Mouse (Mus musculus) lung, postnatal 4 days (tissue): Measurements from ENCODE around the gene Cops9.

Source experiments
- DNase-seq, 2 experiments: peaks; one replicate each; pipeline ENCODE4 v3.0.0; 2021

The Cops9 gene

DNA sequence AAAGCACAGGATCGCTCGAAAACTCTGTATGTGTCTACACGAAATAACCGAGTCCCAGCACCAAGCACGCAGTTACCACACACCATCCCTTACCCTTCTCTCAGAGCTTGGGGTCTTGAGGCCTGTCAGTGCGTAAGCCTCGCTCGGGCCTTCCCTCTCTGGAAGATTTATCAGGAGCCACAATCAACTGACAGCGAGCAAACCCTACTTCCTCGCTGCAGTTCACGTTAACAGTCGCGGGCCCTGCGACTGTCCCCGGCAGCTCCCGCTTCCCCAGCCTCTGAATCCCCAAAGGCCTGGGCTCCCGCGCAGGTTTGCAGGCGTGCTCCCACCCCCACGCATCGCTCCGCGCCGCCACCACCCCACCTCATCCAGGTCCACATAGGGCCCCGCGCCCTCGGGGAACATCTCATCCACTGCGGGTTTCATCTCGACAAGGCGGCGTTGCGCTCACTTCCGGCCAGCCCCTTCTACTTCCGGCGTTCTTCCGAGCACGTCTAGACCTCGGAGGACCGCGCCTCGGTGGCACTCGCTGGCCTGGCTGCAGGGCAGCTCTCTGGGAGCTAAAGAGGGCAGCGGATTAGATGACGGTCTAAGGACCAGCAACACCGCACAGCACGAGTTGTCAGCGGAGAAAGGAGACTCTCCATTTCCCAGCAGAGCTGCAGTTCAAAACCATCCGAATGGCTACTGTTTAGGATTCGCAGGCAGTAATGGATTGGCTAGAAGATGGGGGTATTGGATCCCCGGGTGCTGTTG is at the start of gene Cops9:
TSS of gene Cops9 (minus strand) at position 472 of the 759 bp plus-strand sequence.
- DNase-seq: peak; percentile 92

DNA sequence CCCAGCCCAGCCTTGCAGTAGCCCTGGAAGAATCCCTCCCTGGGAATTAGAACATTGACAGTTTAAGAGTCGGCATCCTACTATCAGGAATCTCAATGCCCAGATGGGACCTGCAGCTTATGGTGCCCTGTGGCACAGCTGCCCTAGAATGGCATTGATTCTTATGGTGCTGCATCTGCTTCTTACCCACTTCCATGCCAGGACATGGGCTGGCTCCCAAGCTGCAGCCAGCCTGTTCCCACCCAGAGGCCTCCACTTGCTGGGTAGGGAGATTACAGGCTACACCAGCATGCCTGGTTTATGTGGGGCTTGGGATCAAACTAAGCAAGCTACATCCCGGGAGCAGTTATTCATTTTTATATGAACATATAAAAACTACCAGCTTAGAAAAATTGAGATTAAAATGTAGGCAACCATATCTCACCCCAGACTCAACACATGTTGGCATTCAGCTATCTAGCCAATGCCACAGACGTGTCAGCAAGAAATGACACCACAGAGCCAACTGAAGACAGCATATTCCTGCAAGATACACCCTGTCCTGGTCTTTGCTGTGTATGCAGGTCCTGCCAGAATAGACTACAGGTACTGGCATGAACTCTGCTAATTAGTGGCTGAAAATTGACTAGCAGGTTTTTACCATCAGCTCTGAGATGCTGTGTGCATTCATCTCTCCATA is 49.5 kb upstream of the Cops9 start:
- DNase-seq: no peak

DNA sequence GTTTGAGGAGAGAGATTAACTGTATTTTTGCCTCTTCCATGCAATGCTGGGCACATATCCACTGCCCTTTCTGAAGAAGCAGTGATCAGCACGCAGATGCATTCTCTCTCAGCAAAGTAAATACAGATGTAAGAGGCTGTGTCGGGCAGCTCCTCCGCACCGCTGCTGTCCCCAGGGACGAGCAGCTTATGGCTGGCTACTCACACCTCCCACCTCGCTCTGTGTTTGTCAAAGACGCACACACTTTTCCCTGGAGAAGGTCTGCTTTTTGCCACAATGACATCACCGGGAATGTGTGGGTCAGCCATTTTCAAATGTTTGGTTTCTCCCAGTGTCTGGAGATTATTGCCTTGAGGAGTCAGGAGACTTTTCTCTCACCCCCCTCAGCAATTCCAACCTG is 45.2 kb upstream of the Cops9 start:
- no peak for DNase-seq

GRCm38 (mm10) chr1:92683151-92683550 is 41.4 kb upstream of the Cops9 start:
- DNase-seq: no peak

DNA sequence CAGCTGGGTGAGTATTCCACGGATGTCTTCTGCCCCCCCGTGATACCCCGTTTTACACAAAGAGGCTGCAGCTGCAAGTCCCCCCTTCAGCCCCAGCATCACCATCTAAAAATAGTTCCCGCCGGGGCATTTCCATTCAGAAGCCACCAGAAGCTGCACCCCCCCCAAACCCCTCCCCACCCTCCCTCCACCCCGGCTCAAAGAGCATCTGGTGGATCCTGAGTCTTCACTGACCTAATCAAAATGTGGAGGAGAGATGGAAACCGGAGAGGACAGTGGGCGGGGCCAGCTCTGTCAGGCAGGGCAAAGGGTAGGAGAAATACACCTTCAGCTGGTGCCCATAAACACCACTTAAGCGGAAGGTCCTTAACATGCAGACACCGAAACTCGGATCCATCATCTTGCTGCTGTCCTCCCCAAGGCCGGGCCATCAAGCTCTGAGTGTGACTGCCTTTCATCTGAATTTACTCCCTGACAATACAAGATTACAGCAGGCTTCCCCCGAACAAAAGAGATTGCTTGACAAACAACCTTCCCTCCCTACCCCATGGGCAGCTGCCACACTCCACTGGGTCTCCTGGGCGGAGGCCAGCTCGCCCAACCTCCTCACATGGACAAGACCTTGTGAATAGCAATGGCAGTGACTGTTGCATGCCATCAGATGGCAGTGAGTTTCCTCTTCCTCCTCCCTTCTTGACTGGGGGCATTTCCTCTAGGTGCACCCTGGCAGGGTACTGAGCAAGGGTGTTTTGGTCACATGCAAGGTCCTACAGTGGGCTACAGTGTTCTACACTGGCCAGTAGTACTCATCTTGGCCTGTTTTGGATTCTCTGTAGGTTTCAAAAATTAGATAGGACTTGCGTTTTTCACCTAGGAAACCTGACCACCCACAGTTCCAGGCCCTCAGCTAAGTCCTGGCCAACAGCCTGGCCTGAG is 39.2 kb upstream of the Cops9 start:
- DNase-seq: no peak

DNA sequence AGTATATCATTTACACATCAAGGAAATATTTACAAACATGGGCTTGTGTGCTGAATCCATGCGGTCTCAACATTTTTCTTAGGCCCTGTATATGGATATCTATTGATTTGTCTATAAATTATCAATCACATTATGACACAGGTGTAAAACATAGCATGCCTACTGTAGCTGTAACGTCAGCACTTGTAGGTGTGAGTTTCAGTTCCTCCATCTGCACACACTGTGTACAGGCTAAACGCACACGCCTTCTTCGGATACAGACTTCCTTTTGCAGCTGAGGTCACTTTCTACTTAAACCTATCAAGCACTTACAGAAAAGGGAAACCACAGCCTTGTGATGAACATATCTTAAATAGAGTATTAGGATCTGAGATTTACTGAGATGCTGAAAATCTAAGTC is 37.0 kb upstream of the Cops9 start:
- no peak for DNase-seq

GRCm38 (mm10) chr1:92676676-92676975 is 34.8 kb upstream of the Cops9 start:
- DNase-seq: no peak

GRCm38 (mm10) chr1:92675932-92676675 is 34.3 kb upstream of the Cops9 start:
- DNase-seq: peak; percentile 24 to 54

DNA sequence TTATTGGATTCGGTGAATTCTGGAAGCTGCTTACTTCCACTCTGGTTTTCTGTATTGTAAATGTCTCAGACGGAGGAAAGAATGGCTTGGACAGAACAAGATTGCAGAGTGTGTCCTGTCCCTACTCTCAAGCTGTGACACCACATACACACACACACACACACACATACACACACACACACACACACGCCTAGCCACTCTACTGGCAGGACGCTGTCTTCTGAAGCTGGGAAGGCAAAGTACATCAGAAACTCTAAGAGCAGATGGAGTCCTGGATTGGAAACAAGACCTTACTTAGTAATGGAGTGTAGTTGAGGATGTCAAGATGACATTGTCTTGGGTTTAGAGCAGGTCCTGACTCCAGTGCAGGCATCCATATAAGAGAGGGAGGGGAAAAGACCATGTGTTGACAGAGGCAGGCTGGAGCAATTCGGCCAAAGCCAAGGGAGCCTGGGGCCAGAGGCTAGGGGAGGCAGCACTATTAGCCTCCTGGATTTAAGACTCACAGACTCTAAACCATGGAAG is 31.5 kb upstream of the Cops9 start:
- peak; percentile 13 to 67 for DNase-seq

DNA sequence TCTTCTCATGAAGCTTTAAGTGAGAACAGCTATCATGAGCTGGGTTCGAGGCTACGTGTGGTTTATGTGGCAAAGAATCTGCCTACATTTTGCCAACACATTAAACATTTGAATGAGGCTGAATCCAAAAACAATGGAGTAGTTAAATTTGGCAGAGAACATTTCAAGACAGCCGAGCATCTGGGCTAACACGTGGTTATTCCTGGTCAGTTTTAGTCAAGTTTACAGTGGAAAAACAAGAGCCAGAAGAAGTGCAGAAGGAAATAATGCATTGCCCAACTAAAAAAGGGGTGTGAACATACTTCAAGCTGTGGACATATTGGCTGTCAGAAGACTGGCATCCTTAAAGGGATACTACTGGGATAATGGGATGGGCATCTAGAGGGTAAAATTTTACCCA is 29.5 kb upstream of the Cops9 start:
- DNase-seq: no peak

GRCm38 (mm10) chr1:92669430-92669829 is 27.6 kb upstream of the Cops9 start:
- no peak for DNase-seq

- DNase-seq: no peak
These were observed 25.3 kb upstream of the Cops9 start for GRCm38 (mm10) chr1:92667106-92667505.

- DNase-seq: no peak
These were observed 17.6 kb upstream of the Cops9 start for GRCm38 (mm10) chr1:92659392-92659791.

DNA sequence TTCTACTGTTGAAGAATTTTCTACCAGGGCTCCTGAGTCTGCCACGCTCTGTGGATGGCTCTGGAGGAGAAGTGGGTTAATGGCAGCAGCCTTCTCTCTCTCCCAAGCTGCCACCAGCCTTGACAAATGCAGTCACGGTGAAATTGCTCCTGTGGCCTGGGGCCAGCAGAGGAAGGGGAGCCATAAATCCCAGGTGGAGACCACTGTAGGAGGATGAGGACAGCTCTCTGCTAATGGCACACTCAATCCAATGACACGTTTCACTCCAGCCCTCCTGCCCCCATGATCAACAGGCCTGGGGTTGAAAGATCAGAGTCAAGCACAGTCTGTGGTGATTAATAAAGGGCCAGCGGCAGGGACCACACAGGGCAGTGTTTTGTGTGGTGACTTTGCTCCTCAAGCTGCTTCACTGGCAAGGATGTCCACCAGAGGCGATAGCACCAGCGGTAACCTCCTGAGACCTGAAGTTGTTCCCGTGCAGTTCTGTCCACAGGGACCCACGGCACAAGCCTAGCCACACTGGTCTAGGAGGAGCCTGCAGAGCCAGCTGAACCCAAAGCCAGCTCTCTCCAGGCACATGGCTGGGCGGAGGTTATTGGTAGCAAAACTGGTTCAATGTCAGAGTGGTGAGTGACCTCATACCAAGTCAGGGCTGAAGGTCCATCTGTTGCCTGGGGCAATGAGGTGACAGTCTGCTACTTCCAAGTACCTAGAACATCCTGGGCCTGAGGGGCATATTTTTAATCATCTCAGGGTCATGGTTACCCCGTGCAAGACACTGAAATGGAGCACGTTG is 15.4 kb upstream of the Cops9 start:
- no peak for DNase-seq

GRCm38 (mm10) chr1:92654676-92655075 is 12.9 kb upstream of the Cops9 start:
- DNase-seq: peak in 1 of 2 experiments; percentile 16

DNA sequence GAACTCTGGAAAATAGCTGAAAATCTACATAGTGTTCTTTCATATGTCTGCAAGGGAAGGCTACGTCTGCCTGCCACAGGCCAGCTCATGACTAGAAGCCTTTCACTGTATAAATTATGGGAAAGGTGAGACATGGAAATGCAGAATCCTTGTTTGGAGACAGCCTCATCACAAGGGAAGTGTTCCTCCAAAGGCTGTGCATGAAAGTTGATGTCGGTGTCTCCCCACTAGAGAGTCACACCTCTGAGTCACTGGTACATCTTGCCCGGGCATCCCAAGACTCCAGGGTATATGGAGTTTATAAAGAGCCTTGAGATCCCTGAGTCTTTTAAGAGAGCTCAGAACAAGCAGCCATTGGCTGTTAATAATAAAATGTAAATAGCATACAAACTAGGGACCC is 11.4 kb upstream of the Cops9 start:
- peak in 1 of 2 experiments; percentile 1 for DNase-seq

- peak in 1 of 2 experiments; percentile 14 for DNase-seq
These were observed 9.7 kb upstream of the Cops9 start for GRCm38 (mm10) chr1:92651467-92651866.

GRCm38 (mm10) chr1:92648673-92649072 is 6.9 kb upstream of the Cops9 start, which contains the start of gene Otos:
TSS of gene Otos (minus strand) at chr1:92648841.
- DNase-seq: peak; percentile 76 to 78

- DNase-seq: no peak
These were observed 6.4 kb upstream of the Cops9 start for GRCm38 (mm10) chr1:92648197-92648596.

DNA sequence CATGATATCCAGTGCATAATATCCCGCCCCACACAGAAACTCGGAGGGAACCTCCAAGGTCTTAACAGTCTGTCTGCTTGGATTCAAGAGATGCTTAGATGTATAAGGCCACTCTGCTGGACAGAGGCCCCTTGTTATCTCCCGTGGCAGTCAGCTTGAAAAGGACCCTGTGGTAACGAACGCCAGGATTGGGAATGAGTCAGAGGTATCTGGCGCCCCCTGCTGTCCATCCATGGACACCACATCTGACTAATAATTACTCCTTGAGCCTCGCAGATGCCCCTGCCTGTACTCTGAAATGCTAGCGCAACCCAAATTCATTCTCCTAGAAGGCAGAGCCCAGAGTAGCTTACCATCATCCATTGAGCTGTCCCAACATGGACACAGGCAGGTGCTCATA is 6.0 kb upstream of the Cops9 start:
- peak; percentile 58 to 74 for DNase-seq

DNA sequence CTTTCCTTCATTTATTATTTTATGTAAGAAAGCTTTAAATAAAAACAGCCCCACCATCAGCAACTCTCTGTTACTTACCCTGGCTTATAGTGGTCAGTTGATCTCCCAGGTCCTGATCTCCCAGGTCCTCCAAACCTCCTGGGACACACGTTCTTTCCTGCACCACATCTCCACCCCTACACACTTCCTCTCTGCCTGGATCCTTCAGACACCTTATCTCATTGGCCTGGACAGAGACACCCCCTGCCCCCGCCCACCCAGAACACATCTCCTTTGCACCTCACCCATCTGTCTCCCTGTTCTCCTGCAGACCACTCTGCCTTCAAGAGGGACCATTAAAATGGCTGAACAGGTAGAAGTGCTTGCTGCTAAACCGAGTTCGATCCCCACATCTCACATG is 5.2 kb upstream of the Cops9 start:
- DNase-seq: no peak

DNA sequence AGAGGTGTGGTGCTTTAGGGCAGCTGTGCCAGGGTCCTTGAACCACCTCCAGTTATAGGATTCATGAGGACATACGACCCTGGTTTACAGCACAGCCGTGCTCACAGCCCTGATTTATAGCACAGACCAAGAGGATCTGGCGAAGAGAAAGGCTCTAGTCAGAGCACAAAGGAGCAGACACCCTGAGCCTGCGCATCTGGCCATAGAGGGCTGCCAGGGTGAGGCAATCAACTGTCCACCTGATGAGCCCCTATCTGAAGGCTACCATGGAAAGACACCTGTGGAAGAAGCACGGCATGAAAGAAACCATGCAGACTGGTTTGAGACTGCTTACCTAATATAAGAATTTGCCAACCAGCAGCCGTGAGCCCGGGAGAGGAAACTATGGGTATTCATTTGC is 4.8 kb upstream of the Cops9 start:
- no peak for DNase-seq
